Mouse (Mus musculus) c-Kit-positive CD71-negative TER-119-negative erythroid progenitor cells, embryonic 14.5 days (primary cell): ENCODE data around the gene Trub2.
"Not testable (repeated sequence)": the region's sequence is repeated elsewhere in the genome, so short reads cannot be mapped to it uniquely, and the experiment has no call there.

ENCODE experiments used
- DNase-seq: peaks from one replicate; pipeline ENCODE4 v3.0.0-alpha.2; 2013; ENCODE audit warnings: low read depth

The Trub2 gene

DNA sequence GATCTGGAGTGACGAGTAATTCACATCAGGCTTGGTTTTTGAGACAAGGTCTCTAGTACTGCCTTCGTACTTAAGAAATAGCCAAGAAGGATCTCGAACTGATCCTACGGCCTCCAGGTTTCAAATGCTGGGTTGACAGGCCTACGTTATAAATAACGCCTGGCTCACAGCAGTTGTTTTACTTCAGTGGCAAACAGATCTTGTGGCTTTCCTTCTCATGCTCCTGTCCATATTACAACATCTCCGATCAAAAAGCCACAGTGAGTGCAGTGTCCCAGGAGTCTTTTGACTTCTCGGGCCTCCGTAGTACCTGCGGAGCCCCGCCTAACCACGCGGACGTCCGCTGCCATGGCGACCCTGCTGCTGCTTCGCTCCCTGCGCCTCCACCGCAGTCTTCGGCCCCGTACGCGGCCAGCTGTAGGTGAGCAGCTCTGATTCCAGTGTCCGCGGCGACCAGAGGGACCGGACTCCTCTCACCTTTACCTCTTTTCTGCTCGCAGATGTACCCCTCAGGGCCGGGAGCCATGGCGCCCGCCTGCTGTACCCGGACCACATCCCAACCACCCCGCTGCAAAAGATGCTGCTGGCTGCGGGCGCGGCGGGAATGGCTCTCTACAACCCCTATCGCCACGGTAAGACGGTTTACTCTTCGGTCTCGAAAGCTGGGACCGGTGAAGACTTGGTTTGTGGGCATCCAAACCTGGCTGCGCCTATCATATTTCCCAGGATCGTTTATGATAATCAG is at the start of gene Trub2:
TSS of gene Trub2 (minus strand) at position 566 of the 745 bp plus-strand sequence.
- peak; percentile 72 for DNase-seq

DNA sequence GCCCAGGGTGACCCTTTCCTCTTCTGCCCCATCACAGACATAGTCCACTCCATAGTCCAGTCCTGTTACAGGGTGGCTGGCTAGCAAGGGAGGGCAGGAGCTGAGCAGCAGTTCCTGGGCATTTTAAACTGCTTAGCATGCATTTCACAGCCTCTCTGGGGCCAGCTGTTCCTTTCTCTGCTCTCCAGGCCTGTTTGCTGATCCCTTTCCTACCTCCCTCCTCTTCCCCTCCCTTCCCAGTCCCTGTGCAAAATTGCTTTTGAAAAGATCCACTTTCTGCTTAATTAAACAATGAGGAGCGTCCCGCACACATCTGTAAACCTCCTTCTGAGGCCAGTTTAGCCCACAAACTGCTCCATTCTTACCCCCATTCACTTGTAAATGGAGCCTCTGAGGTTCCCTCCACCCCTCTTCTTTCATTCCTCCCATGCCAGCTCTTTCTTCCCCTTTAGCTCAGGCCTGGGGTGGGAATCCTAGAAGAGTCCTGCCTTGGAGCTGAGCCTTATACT is 47.1 kb upstream of the Trub2 start:
- no peak for DNase-seq

DNA sequence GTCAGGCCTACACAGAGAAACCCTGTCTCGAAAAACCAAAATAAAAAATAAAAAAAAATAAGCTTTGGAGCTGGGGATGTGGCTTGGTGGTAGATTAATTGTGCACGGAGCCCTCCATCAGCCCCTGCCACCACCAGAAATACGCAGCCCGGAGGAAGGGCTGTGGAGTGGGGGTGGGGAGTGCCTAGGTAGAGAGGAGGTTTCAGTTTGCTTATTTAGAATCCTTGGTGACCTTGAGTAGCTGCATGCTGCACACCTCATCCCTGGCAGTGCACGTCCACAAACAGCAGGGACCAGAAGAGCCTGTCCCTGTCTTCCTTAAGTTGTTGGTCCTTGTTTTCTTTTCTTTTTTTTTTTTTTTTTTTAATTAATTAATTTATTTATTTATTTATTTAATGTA is 45.5 kb upstream of the Trub2 start:
- no peak for DNase-seq

DNA sequence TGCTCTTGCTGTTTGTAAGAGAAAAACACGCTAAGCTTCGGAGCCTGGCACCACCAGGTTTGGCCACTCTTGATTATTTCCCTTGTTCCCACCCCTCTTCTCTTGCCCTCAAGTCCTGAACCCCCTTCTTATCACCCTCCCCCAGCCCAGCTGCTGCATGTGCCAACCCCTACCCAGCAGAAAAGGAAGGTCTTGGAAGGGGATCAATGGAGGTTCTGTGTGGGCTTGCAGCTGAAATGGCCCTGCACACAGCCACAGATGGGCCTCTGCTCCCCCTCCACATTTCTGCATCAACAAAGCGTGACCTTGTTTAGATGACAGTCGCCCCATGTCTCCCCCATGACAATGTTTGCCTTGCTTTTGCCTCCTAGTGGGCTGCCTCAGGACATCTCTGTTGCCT is 42.8 kb upstream of the Trub2 start:
- no peak for DNase-seq

DNA sequence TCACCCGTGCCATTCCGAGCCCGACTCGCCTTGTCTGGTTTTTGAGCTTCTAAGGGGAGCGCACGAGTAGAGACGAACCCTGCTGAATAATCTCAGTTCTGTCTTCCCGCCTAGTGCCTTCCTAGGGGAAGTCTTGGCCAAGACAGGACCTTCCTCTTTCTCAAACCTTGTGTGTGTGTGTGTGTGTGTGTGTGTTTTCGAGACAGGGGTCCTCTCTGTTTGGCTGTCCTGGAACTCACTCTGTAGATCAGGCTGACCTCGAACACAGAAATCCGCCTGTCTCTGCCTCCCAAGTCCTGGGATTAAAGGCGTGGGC is 39.4 kb upstream of the Trub2 start:
- DNase-seq = no peak

DNA sequence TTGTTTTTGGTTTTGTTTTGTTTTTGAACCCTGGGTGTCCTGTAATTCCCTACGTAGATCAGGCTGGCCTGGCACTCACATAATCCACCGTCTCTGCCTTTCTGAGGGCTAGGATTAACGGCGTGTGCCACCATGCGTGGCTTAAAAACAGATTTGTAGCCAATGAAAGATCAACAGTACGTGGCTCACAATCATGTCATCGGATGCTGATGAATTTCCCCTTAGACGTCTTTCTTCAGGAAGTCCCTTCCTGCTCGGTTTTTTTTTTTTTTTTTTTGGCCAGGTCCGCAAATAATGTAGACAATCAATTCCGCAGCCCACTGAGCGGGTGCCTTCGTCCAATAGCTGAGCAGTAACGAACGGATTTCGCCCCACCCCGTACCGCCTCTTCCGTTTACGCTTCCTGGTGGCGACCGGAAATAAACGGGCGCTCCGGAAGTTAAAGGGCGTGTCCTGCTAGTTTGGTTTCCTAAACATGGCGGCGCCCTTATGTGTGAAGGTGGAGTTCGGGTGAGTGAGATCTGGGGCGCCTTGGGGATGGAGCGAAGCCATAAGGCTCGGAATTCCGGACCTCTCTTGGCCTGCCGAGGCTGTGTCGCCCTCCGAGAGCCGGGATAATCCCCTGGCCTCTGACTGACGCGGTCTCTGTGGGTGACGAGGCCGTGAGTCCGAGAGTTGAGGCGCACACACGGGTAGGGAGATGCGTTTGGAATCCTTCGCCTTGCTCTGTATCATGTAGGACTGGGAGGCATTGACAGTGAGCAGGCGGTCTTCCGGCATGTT is 38.8 kb upstream of the Trub2 start:
- peak; percentile 95 for DNase-seq

DNA sequence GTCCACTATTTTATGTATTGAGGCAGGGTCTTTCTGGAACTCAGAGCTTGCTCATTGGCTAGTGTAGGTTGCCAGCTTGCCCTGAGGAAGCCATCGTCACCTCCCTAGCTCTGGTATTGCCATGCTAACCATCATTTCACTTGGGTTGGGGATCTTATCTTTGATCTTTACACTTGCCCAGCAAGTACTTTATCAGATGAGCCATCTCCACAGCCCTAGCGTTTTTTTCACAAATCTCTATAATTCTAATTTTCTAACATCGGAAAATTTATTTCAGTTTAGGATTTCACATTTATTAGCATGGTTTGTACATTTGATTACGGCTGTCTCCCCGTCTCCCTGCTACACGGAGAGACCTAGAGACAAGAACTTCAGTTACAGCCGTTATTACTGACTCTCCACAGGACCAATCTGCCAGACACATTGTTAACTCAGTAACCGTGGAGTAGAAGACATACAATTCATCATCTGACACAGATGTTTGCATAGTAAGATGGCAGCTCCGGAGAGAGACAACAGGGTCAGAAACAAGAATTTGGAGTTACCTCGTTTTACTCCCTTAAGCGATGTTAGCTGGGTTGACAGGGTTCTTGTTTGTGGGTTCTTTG is 38.1 kb upstream of the Trub2 start:
- DNase-seq = no peak

DNA sequence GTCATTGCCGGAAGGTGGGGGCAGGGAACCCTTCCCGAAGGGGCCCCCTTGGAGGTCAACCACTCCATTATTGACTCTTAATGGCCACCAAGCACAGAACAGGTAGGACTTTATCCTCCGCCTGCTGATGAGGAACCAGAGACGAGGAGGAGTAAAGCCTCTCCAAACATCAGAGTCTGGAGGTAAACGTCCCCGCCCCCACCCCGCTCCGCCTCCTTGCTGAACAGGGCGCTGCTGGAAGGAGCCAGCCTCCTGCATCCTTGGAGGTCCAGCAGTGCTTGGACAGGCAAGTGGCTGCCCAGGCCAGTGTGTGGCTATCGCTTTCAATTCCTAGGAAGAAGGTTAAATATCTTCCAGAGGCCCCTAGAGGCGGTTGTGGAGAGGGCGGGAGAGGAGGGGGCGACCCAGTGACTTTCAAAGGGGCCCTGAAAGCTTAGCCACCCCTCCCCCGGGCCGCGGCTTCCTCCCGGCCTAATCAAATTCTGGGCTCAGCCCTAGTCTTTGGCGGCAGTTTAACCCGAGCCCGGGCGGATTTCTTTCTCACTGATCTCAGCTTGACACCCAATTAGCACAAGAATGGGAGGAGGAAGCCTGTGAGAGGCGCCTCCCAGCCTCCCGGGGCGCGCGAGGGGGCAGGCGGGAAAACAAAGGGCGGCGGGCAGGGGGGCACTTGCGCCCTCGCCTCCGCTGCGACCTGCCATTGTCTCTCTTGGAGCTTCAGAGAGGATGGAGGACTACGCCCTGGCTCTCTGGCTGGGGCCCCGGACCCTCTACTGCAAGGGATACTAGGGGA is 31.9 kb upstream of the Trub2 start, which contains the start of gene Urm1:
TSS of gene Urm1 (plus strand) at position 51 of the 793 bp plus-strand sequence.
- peak; percentile 58 for DNase-seq

DNA sequence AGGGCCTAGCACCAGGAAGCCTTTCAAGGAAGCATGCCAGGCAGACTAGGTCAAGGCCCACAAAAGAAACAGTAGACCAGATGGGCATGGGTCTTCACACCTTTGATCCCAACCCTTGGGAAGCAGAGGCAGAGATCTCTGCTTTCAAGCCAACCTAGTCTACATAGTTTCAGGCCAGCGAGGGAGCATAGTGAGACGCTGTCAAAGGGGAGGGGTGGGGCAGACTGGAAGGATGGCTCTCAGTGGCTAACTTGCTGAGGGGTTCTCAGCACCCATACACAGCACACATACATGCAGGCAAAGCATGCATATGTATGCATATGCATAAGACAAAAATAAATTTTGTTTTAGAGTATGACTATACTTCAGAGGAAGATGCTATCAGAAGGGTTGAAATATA is 31.1 kb upstream of the Trub2 start:
- DNase-seq = no peak

DNA sequence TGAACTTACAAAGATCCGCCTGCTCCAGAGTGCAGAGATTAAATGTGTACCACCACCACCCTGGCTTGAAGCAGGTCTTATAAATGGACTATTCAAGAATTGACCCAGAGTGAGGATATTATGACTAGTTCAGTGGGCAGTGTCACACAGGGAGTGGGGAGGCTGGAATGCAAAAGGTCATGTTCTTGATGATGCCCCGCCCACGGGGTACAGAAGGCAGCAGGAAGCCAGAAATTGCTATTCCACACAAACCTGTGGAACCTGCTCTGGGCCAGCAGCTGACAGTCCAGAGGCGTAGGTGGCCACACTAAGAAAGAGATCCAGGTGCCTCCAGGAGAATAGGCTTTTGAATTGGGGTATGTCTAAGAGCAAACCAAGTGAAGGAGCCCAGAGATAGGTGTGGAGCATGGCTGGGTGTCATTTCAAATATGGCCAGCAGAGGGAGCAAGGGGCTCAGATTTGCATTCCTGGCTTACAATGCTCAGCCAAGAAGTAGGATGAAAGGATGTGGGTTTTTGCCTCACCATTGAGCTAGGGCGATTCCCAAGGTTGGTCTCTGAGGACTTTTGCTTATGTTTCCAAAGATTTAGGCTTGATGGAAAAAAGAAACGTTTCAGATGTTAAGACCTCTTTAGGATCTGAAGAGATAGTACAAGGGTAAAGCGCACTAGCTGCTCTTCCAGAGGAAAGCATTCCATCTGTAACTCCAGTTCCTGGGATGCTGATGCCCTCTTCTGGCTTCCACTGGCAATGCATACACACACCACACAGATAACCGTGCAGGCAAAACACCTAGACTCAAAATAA is 29.3 kb upstream of the Trub2 start:
- DNase-seq = peak; percentile 72

DNA sequence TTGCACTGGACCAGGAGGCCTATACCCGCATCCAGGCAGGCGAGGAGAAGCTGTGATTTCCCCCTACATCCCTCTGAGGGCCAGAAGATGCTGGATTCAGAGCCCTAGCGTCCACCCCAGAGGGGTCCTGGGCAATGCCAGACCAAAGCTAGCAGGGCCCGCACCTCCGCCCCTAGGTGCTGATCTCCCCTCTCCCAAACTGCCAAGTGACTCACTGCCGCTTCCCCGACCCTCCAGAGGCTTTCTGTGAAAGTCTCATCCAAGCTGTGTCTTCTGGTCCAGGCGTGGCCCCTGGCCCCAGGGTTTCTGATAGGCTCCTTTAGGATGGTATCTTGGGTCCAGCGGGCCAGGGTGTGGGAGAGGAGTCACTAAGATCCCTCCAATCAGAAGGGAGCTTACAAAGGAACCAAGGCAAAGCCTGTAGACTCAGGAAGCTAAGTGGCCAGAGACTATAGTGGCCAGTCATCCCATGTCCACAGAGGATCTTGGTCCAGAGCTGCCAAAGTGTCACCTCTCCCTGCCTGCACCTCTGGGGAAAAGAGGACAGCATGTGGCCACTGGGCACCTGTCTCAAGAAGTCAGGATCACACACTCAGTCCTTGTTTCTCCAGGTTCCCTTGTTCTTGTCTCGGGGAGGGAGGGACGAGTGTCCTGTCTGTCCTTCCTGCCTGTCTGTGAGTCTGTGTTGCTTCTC is 27.5 kb upstream of the Trub2 start:
- no peak for DNase-seq

DNA sequence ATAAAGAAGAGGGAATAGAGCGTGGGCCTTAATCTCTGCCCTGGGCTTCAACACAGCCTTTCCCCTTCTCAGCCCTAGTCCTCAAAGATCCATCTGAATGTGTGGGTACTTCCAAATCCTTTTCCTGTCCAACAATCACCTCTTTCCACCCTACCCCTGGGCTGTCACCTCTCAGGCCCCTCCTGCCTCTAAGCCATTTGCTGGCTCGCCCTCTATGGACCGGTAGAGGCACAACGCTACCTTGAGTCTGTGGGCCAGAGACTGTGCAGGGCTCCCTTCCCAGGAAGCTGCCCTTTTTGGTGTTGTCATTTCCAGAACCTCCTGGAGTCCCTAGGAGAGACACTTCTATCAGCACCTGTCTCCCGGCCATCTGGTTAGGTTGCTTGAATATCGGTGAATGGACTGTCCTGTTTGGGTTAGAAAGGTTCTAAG is 15.1 kb upstream of the Trub2 start:
- peak; percentile 28 for DNase-seq

DNA sequence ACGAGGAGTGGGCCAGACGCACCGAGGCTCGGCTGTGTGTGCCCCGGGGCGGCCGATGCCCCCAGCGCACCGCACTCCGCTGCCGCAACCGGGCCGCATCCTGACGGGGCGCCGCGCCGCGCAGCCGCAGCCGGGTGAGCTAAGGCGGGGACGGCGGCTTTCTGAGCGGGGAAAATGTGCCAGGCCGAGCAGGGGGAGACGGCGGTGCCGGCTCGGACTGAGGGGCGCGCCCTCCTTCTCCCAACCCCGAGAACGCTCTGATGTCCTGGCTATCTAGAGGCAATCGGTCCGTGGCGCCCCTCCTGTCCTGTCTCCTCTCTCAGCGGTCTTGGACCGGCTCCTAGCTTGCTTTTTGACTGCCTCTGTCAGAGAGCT is 14.5 kb upstream of the Trub2 start:
- DNase-seq = no peak

DNA sequence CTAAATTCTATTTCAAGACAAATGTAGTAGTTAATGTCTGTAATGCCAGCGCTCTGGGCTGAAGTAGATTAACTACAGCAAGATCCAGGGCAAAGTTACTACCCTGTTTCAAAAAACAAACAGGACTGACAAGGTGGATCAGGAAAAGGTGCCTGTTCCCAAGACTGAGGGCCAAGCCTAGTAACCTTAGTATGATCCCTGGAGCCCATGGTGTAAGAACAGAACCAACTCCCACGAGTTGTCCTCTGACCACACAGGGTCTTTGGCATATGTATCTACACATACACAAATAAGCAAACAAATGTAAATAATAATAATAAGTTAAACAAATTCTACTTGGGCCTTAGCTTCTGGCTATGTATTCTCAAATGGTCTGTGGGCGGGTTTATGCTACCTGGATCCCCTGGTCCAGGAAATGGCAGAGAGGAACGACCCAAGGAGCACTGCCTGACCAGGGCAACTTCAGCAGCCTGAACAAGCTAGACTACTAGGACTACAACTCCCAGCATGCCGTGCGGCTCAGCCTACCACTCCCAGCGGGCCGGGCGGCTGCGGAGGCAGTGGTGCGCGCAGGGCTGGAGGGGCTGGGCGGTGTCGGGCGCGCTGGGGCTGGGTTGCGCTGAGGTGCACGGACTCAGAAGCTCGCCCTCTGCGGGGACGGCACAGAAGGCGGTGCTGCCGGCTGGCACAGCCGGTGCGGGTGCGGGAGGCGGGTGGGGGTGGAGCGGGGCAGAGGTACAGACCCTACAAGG is 13.9 kb upstream of the Trub2 start, which contains the start of gene Slc27a4:
TSS of gene Slc27a4 (plus strand) at position 560 of the 752 bp plus-strand sequence.
- DNase-seq = peak; percentile 77

DNA sequence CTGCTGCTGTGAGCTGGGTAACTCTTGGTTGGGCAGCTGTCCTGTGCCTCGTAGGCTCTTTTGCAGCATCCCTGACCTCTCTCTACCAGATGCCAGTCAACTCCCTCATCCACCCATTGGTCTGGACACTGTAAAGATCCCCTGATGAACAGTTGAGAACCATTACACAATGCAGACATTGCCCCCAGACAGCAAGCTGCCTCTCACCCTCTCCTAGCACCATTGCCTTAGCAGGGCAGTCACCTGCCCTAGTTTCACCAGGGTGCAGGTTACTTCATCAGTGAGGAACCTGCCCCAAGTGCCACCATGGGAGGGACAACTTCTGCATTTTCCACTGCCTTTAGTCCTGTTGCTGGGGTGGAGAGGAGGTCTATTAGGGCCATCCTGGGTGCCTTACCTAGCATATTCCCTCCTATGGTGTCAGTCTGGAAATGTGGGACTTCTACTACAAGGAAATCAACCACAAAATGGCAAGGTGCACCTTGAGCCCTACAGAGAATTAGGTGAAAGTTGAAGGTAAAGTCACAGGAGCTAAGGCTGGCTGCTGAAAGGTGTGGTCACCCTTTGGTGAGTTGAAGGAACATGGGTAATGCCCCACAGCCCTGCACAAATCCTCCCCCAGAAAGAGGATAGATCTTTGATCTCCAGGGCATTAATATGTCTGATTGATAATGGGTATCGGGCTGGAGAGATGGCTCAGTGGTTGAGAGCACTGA is 4.6 kb upstream of the Trub2 start:
- DNase-seq = no peak

DNA sequence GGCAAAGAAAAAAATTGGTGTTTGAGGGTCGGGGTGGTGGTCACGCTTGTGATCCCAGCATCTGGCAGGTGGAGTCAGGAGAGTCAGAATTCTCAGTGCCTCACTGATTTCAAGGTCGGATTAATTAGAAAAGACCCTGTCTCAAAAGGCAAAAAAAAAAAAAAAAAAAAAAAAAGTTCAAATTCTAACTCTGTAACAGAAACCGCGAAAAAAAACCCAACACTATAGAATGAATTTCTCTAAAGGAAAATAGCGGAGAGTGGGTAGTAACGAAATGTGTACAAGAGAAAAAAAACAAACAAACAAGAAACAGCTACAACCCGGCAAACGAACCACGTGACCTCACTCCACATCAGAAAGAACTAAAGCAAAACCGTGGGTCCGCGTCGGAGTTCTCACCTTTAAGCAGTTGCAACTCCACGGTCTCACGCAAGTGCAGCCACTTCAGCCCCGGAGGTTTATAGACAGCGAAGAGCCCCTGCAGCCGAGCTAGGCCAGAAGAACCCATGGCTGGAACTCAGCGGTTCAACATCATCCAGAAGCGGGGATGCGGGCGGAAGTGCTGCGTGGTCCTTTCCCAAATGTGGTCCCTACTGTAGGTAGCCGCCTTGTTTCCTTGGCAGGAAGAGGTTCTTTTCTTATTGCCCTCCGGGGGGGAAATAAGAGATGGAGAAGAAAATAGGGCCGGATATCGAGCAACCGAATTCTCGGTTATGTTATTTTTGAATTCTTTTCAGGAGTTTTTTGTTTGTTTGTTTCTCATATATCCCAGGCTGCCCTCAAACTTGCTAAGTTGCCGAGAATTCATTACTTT is 991 bp downstream of the Trub2 start, which contains the start of gene Coq4:
TSS of gene Coq4 (plus strand) at position 390 of the 814 bp plus-strand sequence.
- DNase-seq = peak; percentile 97

DNA sequence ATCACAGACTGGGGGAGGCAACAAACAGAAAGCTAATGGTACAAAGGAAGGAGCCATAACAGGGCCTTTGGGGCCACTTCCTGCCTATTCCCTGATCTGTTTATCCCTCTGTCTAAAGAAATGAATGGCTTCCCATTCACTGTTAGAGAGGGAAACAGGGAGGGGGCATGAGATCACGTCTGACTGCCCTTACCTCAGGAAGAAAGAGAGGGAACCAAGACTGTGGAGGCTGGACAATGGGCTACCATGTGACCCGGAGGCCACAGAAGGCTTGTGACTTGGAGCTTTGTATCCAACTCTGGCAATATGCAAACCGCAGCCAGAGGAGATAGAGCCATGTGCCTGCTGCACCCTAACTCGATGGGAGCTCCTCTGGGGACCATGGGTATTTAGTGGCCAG is 4.0 kb downstream of the Trub2 start:
- no peak for DNase-seq

DNA sequence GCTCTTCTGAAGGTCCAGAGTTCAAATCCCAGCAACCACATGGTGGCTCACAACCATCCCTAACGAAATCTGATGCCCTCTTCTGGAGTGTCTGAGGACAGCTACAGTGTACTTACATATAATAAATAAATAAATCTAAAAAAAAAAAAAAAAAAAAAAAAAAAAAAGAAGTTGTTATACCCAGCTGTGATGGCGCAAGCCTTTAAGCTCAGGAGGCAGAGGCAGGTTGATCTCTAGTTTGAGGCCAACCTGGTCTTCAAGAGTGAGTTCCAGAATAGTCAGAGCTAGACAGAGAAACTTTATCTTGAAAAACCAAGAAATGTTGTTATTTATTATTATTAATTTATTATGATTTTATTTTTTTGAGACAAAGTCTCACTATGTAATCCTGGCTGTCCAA is 7.0 kb downstream of the Trub2 start:
- DNase-seq = not testable (repeated sequence)
